Mouse (Mus musculus): ENCODE data around the gene H6pd.

H6pd gene

DNA sequence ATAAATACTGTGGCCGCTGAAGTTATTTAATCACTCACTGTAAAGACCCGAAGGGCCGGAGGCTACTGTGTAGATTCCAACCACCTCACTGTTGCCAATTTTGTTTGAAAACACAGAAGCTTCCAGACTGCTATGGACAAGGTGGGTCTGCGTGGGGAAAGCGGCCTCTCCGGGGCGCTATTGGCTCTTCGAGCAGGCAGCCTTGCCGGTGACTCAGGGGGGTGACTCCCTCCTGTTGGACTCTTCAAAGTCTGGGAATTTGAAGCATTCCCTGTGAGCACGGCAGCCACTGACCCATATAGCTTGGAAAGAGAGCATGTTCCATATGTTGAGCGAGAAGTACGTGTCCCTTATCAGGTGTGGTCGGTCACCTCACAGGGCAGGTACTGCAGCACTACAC, 52.8 kb downstream of the H6pd start:
- H3K4me3 ChIP-seq (replicated peaks; ENCODE audit: low read length): 0 out of 2 replicates have a peak overlapping the region, but pooled peaks have one; percentile 76
- H3K36me3 ChIP-seq (ENCODE audit: insufficient read depth, low read length): no peaks in the 10 kb centered on the region
- TF ChIP-seq NANOG (IDR thresholded peaks at IDR 0.05; ENCODE audit: borderline replicate concordance, low read length) (no peak), CTCF (conservative IDR thresholded peaks at IDR 0.05; ENCODE audit: low read length) (no peak), POU5F1 (IDR thresholded peaks at IDR 0.05; ENCODE audit: borderline replicate concordance, low read length) (no peak)
- peaks cover 55% of the 10 kb centered on the region for H3K4me1 ChIP-seq (replicated peaks; ENCODE audit: low read depth, low read length)
- no peaks in the 10 kb centered on the region for H3K9me3 ChIP-seq (ENCODE audit: low read length)
- H3K27me3 ChIP-seq (ENCODE audit: insufficient read depth, low read length): peaks cover 58% of the 10 kb centered on the region

DNA sequence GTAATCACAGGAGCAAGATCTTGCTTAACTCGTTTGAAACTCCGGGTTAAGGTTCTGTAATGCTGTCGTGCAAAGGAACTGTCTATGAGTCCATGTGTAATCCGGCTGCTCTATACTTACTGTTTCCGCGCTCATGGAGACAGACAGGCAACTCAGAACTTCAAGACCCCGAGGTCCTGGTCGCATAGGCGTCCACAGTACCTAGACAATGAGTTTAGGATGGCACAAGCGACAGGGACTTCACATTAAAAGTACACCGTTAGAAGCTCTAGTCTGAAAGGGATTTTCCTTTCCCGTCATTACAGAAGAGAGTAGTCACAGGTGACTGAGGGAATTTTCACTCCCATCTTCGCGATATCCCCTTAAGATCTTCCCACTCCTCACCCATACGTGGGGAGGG, 53.2 kb downstream of the H6pd start:
- Histone ChIP-seq H3K9me3 (ENCODE audit: low read length) (no peaks in the 10 kb centered on the region), H3K4me3 (replicated peaks; ENCODE audit: low read length) (peak overlapping the region; percentile 76), H3K4me1 (replicated peaks; ENCODE audit: low read depth, low read length) (peaks cover 58% of the 10 kb centered on the region), H3K27me3 (ENCODE audit: insufficient read depth, low read length) (peaks cover 60% of the 10 kb centered on the region), H3K36me3 (ENCODE audit: insufficient read depth, low read length) (no peaks in the 10 kb centered on the region)
- no peak for TF ChIP-seq NANOG (IDR thresholded peaks at IDR 0.05; ENCODE audit: borderline replicate concordance, low read length)
- no peak for TF ChIP-seq POU5F1 (IDR thresholded peaks at IDR 0.05; ENCODE audit: borderline replicate concordance, low read length)
- TF ChIP-seq CTCF (conservative IDR thresholded peaks at IDR 0.05; ENCODE audit: low read length): no peak

- Histone ChIP-seq H3K4me3 (replicated peaks; ENCODE audit: low read length) (peak within 1 kb of the TSS; percentile 89), H3K9me3 (ENCODE audit: low read length) (no peaks in the 10 kb centered on the region), H3K4me1 (replicated peaks; ENCODE audit: low read depth, low read length) (peaks cover 58% of the 10 kb centered on the region), H3K27me3 (ENCODE audit: insufficient read depth, low read length) (peaks cover 63% of the 10 kb centered on the region), H3K36me3 (ENCODE audit: insufficient read depth, low read length) (no peaks in the 10 kb centered on the region)
- TF ChIP-seq NANOG (IDR thresholded peaks at IDR 0.05; ENCODE audit: borderline replicate concordance, low read length) (no peak), POU5F1 (IDR thresholded peaks at IDR 0.05; ENCODE audit: borderline replicate concordance, low read length) (no peak), CTCF (conservative IDR thresholded peaks at IDR 0.05; ENCODE audit: low read length) (no peak)
Measured at GRCm38 (mm10) chr4:149954893-149955439, 53.9 kb downstream of the H6pd start, which contains the start of gene Spsb1. Gene Spsb1 (minus strand): TSS chr4:149955043.

- H3K4me1 ChIP-seq (replicated peaks; ENCODE audit: low read depth, low read length): peaks cover 67% of the 10 kb centered on the region
- H3K9me3 ChIP-seq (ENCODE audit: low read length): no peaks in the 10 kb centered on the region
- TF ChIP-seq CTCF (conservative IDR thresholded peaks at IDR 0.05; ENCODE audit: low read length) (no peak), NANOG (IDR thresholded peaks at IDR 0.05; ENCODE audit: borderline replicate concordance, low read length) (no peak)
- H3K27me3 ChIP-seq (ENCODE audit: insufficient read depth, low read length): peaks cover 63% of the 10 kb centered on the region
- peak overlapping the region; percentile 89 for H3K4me3 ChIP-seq (replicated peaks; ENCODE audit: low read length)
- H3K36me3 ChIP-seq (ENCODE audit: insufficient read depth, low read length): no peaks in the 10 kb centered on the region
Measured at GRCm38 (mm10) chr4:149953621-149954481, 55.0 kb downstream of the H6pd start.

GRCm38 (mm10) chr4:149952201-149952600, 56.6 kb downstream of the H6pd start:
- Histone ChIP-seq H3K36me3 (ENCODE audit: insufficient read depth, low read length) (no peaks in the 10 kb centered on the region), H3K4me1 (replicated peaks; ENCODE audit: low read depth, low read length) (peaks cover 74% of the 10 kb centered on the region), H3K4me3 (replicated peaks; ENCODE audit: low read length) (no peak overlapping the region), H3K9me3 (ENCODE audit: low read length) (no peaks in the 10 kb centered on the region), H3K27me3 (ENCODE audit: insufficient read depth, low read length) (peaks cover 60% of the 10 kb centered on the region)
- TF ChIP-seq CTCF (conservative IDR thresholded peaks at IDR 0.05; ENCODE audit: low read length) (no peak), POU5F1 (IDR thresholded peaks at IDR 0.05; ENCODE audit: borderline replicate concordance, low read length) (no peak), NANOG (IDR thresholded peaks at IDR 0.05; ENCODE audit: borderline replicate concordance, low read length) (no peak)

DNA sequence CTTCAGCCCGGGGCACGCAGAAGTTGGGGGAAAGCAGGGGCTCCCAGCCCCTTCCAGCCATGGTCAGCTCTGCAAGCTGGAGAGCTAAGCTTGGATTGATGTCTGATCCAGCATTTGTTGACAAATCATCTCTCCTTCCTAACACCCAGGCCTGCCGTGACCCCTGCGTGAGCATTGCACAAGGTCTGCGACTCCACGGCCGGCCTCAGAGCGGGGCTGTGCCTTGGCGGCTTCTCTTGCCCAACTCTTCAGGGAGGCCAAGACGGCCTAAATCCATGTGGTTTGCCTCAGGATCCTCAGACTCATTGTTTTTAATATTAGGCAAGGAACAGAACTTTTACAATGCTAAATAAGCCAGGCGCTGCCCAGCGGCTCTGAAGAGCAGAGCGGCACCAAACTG, 57.6 kb downstream of the H6pd start:
- TF ChIP-seq CTCF (conservative IDR thresholded peaks at IDR 0.05; ENCODE audit: low read length): no peak
- no peak for TF ChIP-seq NANOG (IDR thresholded peaks at IDR 0.05; ENCODE audit: borderline replicate concordance, low read length)
- TF ChIP-seq POU5F1 (IDR thresholded peaks at IDR 0.05; ENCODE audit: borderline replicate concordance, low read length): no peak
- peaks cover 83% of the 10 kb centered on the region for H3K4me1 ChIP-seq (replicated peaks; ENCODE audit: low read depth, low read length)
- H3K9me3 ChIP-seq (ENCODE audit: low read length): no peaks in the 10 kb centered on the region
- H3K36me3 ChIP-seq (ENCODE audit: insufficient read depth, low read length): no peaks in the 10 kb centered on the region
- H3K4me3 ChIP-seq (replicated peaks; ENCODE audit: low read length): no peak overlapping the region
- peaks cover 55% of the 10 kb centered on the region for H3K27me3 ChIP-seq (ENCODE audit: insufficient read depth, low read length)

- TF ChIP-seq CTCF (conservative IDR thresholded peaks at IDR 0.05; ENCODE audit: low read length): no peak
- no peak for TF ChIP-seq NANOG (IDR thresholded peaks at IDR 0.05; ENCODE audit: borderline replicate concordance, low read length)
- no peak for TF ChIP-seq POU5F1 (IDR thresholded peaks at IDR 0.05; ENCODE audit: borderline replicate concordance, low read length)
- Histone ChIP-seq H3K9me3 (ENCODE audit: low read length) (no peaks in the 10 kb centered on the region), H3K36me3 (ENCODE audit: insufficient read depth, low read length) (no peaks in the 10 kb centered on the region), H3K27me3 (ENCODE audit: insufficient read depth, low read length) (peaks cover 44% of the 10 kb centered on the region), H3K4me3 (replicated peaks; ENCODE audit: low read length) (no peak overlapping the region), H3K4me1 (replicated peaks; ENCODE audit: low read depth, low read length) (peaks cover 88% of the 10 kb centered on the region)
Measured at GRCm38 (mm10) chr4:149949691-149950090, 59.1 kb downstream of the H6pd start.

GRCm38 (mm10) chr4:149948119-149948518, 60.7 kb downstream of the H6pd start:
- H3K9me3 ChIP-seq (ENCODE audit: low read length): no peaks in the 10 kb centered on the region
- no peak for TF ChIP-seq CTCF (conservative IDR thresholded peaks at IDR 0.05; ENCODE audit: low read length)
- TF ChIP-seq NANOG (IDR thresholded peaks at IDR 0.05; ENCODE audit: borderline replicate concordance, low read length): no peak
- TF ChIP-seq POU5F1 (IDR thresholded peaks at IDR 0.05; ENCODE audit: borderline replicate concordance, low read length): no peak
- H3K27me3 ChIP-seq (ENCODE audit: insufficient read depth, low read length): peaks cover 29% of the 10 kb centered on the region
- no peaks in the 10 kb centered on the region for H3K36me3 ChIP-seq (ENCODE audit: insufficient read depth, low read length)
- no peak overlapping the region for H3K4me3 ChIP-seq (replicated peaks; ENCODE audit: low read length)
- H3K4me1 ChIP-seq (replicated peaks; ENCODE audit: low read depth, low read length): peaks cover 94% of the 10 kb centered on the region

All from E14TG2a.4 (cell line).